Mouse (Mus musculus) gastrocnemius, postnatal 10 days (tissue): ENCODE data around the gene Mmp15. TPM values are rescaled to one million over a fixed set of nuclear protein-coding genes. Genes with fewer than 3 reads are reported as not detected.

ENCODE experiments used
- DNase-seq: peaks from one replicate; pipeline ENCODE4 v3.0.0; 2021; ENCODE audit warnings: mixed read lengths
- total RNA-seq, 2 experiments: library from RNA; stranded (reverse); gene quantifications; 2 replicates each; pipeline ENCODE4 v1.2.3; 2021

The Mmp15 gene
- total RNA-seq, 2 experiments from 2014 or later = 37.5 to 44.2 TPM

DNA sequence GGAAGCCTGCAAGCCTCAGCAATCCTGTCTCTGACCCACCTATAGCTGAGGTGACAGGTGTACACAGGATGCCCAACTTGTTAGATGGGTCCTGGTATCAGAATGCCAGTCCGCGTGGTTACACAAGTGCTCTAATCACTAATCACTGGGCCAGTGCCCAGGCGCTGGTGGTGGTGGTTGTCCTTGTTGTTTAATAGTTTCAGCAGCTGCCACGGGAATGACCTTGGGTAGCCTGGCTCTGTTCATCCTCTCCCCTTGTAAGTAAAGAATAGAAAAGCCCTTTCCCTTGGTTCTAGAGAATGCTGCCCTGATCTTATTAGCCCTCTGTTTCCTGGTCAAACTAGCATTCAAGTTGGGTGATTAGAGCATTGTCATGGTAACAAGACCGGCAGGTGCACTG lies 10.3 kb upstream of the Mmp15 start:
- no peak for DNase-seq

DNA sequence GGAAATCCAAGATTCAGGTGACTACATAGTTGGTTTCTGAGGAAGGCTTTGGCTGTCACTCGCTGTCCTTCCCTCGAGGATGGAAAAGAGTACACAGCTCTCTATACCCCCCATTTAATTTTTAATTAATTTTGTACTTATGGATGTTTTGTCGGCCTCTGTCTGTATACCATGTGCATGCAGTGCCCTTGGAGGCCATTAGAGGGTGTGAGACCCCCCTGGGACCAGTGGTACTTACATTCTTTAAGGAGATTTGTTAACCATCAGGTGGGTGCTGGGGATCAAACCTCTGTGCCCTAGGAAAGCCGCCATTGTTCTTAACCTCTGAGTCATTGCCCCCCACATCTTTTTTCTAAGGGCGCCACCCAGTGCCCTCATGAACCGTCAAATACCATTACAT lies 7.4 kb upstream of the Mmp15 start:
- DNase-seq = no peak

DNA sequence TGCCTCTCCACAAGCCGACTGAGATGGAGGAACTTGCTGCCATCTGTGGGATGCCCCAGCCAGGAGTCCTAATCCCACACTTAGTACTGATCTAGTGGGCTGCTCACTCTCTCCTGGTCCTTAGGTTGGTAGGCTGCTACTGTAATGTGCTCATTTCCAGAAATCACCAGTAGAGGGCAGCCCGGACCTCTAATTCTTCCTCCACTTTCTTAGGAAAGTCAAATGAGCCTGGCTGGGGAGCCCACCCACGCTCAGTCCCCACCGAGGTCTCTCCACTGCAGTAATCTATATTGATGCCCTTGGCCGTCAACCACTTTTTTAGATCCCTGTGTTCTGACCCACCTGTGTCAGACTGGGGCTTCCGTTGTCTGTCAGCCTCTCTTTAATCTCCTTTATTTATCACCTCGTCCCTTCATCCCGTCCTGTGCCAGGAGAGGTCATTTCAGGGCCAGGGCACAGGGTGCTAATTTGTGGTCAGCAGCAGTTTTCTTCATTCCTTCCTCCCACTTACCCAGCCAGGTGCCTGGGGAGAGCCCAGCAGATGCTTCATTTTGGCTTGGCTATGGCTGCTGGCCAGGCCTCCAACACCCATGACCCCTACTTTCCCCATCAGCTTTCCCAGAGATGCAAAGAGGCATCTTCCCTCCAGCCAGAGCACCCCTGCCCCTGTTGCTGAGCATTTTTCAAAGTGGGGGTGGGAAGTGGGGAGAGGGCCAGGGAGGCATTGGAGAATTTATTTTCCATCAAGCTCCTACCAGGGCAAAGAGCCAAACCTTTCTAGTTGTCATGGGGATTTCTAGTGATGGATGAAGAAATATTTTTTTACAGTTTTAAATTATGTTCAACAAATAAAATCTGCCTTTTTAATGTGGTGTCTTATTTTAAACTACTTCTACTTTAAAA lies 5.2 kb upstream of the Mmp15 start:
- peak; percentile 73 for DNase-seq

DNA sequence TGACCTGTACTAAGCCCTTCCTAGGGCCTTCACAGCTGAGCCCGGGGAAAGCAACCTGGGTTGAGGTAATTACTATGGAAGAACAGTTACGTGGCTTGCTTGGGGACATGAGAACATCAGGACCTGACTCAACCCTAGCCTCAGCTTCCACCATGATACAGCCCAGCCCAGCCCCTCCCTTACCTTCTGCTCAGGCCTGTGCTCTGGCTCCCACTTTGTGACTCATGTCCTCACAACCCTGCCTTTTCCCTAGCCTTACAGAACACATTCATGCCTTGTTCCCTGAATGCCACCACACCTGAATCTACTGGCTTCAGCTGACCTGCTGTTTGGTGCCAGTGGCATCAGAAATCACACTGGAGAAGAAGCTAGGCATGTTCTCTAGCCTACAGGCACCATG lies 3.7 kb upstream of the Mmp15 start:
- DNase-seq = no peak

DNA sequence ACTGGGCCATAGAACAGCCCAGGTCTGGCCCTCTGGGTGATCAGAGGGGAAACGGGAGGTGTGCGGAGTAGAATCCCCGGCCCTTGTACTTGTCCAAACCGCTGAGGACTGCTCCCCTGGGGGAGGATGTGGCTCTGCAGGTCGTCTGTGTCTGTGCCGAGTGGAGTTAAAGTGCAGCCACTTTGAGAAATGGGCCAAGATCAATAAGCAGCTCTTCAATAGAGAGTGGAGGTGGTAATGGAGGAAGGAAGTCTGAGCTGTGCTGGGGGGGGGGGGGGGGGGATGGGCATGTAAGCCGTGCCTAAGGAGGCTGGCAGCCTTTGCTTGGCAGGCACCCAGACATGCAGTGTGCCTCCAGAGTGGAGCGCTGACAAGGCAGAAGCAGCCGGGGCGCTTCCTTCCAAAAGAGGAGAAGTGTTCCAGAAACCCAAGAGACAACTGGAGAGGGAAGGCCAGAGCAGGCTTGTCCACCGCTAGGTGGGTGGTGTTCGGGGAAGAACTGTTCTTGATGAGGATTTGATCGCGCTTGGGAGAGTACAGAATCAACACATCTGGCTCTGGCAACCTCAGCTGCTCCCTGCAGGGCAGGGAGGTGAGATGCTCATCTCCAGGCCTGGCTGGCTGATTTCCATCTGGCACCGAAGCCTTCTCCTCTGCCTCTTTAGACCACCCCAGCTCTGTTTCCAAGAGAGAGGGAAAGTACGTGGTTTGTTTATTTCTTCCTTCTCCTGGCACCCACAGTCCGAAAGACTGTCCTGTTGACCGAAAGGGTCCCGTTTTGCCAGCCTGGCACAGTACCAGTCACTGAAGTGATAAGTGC lies 3.0 kb upstream of the Mmp15 start:
- peak; percentile 66 for DNase-seq

DNA sequence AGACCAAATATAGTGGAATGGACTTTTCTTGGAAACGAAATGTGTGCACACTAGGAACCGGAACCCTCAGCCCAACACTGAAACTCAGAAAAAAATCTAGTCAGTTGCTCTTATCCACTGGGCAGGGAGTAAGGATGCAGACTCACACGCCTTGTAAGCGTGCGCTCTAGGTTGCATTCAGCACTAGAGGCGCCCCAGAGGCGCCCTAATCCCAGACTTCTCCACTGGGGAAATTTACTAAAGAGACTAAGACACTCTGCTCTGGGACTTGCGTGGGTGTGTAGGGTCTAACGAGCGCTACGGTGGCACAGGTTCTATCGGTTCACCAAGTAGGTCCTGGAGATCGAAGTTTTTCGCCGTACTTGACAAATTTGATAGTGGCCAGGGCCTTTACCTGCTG lies 607 bp upstream of the Mmp15 start:
- no peak for DNase-seq

DNA sequence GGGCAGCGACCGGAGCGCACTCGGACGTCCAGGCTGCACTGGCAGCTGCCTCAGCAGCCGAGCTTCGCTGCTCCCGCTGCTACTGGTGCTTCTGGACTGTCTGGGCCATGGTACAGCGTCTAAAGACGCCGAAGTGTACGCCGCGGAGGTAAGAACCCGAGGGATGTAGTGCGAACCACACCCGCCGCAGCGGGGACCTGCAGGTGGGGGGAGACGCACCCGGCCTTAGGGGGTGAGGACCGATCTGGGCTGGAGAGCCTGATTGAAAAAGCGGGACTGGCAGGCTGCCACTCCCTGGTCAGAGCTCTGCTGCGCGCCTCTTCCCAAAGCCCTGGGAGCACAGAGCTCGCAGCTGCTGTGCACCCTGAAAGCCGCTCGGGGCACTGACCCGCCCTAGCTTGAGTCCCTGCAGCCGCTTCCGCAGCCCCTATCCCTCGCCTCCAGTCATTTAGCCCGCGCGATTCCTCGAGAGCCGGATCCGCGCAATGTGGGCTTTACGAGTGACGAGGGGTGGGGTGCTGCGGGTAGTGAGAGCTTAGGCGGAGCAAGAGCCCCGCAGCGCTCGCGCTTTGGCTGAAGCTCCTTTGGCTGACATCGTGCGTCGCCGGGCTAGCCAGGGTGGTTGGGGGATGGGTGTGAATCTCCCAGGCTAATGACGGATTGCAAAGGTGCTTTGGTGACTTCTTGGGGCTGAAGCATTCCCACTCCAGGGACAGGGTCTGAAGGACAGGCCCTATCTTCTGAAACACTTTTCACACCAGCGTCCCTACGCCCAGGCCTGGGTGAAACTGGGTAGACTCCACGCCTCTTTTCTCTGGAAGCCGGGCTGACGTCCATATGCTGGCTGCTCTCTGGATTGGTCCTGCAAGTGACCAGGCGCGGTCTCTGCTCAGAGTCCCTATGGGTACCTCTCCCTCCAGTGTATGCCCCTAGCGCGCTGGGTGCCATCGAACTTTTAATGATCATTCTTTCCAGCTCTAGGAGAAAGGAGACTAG lies 1.1 kb downstream of the Mmp15 start:
- DNase-seq = peak; percentile 61

DNA sequence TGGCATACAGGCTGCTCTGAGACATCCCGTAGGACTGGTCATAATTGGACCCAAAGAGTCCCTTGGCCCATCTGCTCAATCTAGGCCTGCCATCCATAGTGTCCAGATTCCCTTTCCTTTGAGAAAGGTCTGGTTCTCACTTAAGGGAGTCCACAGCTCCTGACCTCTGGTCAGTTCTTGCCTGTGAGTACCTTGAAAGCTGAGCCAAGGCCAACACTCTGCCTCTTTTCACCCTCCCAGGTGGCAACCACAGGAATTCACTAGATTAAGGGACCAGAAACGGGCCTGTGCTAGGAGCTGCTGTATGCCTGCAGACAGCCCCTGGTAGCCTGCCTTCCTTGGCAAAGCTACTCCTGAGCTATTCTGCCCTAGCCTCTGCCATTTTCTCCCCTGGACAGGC lies 2.5 kb downstream of the Mmp15 start:
- no peak for DNase-seq

DNA sequence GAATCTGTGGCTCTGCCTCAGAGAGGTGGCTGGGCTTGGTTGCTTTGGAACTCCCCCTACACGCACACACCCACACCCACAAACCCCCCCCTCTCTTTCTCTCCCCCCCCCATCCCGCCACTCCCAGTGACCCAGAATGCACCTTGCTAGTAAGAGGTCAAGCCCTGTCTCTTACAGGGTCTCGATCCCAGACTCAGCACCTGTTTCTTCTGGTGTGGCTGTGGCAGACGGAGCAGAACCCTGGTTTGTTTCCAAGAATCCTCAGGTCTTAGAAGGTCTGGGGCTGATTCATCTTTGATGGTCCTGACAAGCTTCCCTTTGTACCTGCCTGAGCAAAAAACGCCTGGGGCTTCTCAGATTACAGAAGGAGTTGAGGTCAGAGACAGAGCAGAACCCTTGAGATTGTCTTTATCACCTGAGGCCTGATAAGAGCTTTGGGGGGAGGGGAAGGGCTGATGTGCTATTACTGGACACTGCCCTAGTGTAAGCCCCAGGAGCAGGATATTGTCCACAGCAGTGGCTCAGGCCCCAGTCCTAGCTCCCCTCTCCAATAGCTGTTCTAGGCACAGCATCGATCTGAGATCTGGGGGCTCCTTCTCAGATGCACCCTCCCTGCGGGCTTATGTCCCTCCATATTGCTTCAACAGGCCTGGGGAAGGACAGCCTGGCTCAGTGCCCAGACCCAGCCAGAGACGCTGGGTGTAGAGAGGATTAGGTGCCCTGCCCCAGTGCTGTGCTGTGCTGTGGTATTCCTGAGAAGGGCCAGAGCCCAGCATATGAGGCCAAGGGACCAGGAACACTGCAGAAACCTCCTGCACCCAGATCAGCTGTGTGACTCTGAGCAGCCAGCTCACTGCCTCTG lies 6.7 kb downstream of the Mmp15 start:
- no peak for DNase-seq

DNA sequence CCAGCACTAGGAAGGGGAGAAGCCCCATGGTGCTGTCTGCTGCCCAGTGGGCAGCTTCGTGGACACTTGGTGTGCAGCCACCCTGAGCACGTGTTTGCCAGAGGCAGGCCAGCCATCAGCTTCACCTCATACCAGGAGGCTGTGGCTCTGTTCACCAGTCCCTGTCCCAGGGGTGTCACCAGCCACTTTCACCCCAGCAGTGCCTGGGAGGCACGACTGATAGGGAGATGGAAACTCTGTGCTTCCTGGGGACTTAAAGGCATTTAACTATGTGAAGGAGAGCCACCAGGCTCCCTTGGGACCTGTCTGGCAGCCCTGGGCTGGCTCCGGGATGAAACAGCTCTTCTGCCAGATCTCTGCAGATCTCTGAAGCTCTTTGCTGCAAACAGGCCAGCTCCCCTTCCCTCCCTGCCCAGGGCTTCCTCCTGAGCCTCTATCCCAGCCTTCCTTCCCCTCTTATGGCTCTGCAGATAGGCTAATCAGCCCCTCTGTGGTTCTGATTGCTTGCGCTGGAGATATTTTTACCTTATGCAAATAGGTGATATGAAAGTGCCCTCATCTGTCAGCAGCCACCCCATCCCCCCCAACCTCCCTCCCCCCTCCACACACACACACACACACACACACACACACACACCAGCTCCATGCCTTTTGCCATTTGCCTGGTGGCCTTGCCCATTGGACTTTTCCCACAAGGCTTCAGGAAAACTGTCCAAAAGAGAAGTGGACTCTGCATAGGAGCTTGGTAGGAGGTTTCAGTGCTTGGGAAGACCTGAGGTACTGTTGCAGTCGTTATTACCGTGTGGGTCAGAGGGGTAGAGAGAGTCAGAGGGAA lies 8.3 kb downstream of the Mmp15 start:
- DNase-seq = no peak

DNA sequence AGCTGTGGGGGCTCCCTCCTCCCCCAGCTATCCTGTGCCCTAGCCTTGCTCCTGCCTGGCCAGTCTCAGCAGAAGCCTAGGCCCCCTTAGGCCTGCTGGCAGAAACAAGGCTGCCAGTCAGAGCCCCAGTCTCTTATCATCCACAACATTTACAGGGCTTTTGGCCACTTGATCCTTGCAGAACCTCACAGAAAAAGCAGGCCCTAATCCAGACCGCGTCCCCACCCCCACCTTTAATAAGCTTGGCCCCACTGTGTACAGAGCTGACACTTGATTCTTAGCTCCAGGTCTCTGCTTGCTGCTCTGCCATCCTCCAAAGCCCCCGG lies 8.9 kb downstream of the Mmp15 start:
- DNase-seq = no peak

DNA sequence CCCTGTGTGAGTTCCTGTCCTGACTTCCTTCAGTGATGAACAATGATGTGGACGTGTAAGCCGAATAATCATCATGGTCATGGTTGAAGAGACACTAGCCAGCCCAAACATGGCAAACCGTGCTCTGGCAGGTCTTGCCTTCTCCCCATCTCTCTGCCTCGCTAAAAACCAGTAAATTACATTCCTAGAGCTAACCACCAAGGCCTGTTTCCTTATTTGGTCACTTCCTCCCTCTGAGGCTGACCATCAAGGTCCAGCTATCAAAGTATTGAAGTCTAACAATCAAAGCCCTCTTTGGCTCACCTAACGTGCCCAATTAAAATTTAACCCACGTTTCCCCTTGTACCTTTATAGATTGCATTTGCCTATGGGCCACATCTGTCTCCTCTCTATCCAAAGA lies 10.2 kb downstream of the Mmp15 start:
- DNase-seq = no peak

DNA sequence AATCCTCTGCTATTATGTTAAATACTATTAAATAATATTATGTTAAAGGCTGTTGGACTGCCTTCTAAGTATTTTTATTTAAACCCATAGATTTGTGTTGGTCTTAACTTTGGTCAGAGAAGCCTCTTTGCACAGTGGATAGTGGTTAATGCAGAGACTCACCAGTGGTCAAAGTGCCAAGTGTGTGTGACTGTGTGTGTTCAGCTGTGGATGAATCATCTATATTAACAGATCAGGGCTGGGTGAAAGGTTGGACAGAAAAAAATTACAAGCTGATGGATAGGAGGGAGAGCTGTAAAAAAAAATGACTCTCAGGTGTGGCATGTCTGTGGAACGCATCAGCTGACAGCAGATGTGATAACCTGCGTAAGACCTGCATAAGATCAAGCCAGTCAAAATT lies 11.8 kb downstream of the Mmp15 start:
- DNase-seq = no peak

DNA sequence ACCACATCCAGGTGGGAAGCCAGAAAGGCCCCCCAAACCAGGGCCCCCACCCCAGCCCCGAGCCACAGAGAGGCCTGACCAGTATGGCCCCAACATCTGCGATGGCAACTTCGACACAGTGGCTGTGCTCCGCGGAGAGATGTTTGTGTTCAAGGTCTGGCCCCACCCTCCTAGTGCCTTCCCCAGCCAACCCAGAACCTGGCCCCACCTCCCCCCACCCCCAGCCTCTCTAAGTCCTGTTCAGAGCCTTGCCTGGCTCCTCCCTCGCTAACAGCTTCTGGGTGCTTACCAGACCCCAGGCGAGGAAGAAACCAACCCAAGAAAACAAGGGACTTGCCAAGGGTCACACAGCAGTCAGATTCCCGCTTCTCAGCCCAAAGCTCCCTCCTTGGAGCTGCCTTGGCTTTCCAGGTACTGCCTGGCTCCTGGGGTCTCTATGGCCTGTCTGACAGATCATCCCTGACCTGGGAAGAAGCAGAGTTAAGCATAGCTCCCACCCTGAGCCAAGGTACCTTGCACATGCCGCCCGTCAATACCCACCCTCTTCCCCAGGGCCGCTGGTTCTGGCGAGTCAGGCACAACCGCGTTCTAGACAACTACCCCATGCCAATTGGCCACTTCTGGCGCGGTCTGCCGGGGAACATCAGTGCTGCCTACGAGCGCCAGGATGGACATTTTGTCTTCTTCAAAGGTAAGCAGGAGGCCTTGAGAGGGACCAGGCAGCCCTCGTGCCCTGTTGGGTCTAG lies 17.7 kb downstream of the Mmp15 start:
- no peak for DNase-seq

DNA sequence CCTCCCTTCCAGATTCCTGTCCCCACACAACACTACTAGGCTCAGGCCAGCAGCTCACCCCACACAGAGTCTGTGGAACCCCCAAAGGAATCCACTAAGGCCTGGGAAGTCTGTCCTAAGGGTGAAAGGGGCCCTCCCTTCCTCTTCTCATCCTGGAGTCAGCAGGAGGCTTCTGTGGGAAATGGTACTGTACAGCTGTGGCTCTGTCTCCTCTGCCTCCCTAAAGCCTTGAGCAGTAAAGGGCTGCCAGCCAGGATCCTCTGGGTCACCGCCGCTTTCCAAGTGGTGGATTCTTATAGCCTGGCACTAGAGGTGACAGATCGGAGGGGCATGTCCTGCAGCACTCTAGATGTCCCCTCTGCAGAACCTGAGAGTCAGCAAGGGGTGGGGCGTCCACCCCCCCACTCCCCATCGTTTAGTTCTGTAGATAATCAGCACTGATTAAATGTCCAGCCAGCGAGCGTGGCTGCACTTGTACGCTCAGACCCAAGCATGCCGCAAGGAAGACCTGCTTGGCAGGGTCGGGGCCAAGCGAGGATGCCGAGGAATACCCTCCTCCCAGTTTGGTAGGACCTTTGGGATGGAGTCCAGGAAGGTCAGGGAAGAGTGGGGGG lies 21.4 kb downstream of the Mmp15 start:
- DNase-seq = no peak

DNA sequence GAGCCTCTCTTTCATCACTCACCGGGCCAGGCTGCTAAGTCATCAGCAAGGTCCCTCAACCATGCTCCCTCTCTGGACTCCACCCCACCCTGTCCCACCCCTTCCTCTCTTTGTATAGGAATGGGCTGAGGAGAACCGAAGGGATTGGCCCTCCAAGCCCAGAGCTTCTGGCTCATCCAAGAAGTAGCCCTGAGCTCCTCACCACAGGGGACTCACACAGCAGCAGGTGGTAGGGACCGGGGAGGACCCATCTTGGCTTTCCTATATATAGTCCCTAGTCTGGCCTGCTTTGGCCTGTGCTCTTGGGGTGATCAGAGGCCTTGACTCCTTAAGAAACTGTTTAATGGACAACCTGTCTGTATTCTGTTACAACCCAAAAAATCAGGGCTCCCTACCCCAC lies 22.4 kb downstream of the Mmp15 start:
- no peak for DNase-seq

DNA sequence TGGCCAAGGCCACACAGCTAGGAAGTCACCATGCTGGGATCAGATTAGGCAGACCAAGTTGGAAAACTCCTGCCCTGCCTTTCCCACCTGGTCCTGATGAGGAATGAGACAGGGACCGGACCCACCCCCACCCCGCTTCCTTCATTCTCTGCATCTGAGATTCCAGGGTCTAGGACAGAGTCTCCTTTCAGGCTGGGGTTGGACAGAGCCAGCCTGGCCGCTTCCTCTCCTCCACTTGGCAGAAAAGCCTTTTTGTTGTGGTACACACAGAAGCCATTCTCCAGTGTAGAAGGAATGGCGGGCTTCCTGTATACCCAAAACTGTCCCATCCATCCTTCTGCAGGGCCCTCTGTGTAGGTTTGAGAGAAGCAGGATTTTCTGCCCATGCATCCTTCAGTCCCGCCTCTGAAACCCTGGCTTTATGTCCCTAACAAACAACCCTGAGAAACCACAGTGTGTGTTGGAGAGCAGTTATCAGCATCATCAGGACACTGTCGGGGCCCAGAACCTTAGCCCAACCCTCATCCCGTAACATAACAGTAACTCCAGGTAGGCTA lies 23.4 kb downstream of the Mmp15 start:
- DNase-seq = no peak

DNA sequence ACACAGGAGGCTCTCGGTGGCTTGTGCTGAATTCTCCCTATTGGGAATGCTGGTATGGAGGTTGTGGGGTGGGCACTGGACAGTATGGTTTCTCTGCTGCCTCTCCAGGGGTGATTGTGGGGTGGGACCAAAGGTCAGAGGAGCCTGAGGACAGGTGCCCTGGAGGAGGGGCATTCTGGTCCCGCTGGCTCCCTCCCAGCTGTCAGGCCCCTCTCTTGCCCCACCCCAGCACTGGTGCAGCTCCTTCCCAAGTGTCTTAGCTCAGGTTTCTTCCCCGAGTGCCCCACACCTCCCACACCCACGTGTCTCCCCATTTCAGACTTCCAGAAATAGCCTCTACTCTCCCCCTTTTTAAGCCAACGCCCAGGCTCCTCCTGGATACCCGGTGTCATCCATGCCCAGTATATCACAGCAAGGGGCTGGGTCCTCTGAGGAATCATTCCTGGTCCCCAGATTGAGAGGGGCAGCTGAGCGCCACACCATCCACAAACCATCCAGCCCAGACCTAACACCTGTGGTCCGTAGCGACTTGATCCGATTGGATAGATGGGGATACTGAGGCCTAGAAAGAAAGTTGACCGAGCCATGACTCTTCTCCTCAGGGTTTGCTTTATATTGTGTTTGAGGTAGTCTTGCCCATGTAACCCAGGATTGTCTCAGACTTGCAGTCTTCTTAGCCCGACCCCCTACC lies 24.4 kb downstream of the Mmp15 start:
- DNase-seq = no peak
